Mouse (Mus musculus): ENCODE data around the gene Mlst8. TPM values are rescaled to one million over a fixed set of nuclear protein-coding genes. Genes with fewer than 3 reads are reported as not detected.
A peak's percentile ranks its signal among the peaks of the same experiment; 100 is the strongest.
"Not testable (repeated sequence)": the region's sequence is repeated elsewhere in the genome, so short reads cannot be mapped to it uniquely, and the experiment has no call there.

Mlst8 gene
- polyA plus RNA-seq, 1 experiment from 2014 or later = 33.1 TPM

GRCm38 (mm10) chr17:24473612-24474275 is 5.1 kb downstream of the Mlst8 start, which contains the start of gene Bricd5:
Gene Bricd5 (plus strand): TSS chr17:24473884.
- no peak within 1 kb of the TSS for H3K9ac ChIP-seq (replicated peaks)
- peak within 1 kb of the TSS; percentile 0; the same call in 1 of the 2 replicates for H3K4me3 ChIP-seq (replicated peaks)
- H3K36me3 ChIP-seq = peaks cover 37% of the 10 kb centered on the region
- no peak for ATAC-seq (ENCODE audit: low FRiP score)
- H3K4me2 ChIP-seq = peak within 1 kb of the TSS; percentile 99
- H3K27me3 ChIP-seq (replicated peaks) = no peaks in the 10 kb centered on the region
- H3K9me3 ChIP-seq (replicated peaks) = no peaks in the 10 kb centered on the region
- 77% methylated on average over 6 of the region's 6 CpGs for WGBS
- H3K27ac ChIP-seq (replicated peaks) = peak within 1 kb of the TSS; percentile 6; the same call in 1 of the 2 replicates
- peaks cover 62% of the 10 kb centered on the region for H3K4me1 ChIP-seq

- no peaks in the 10 kb centered on the region for H3K27me3 ChIP-seq (replicated peaks)
- H3K9ac ChIP-seq (replicated peaks) = no peak overlapping the region
- no peaks in the 10 kb centered on the region for H3K9me3 ChIP-seq (replicated peaks)
- 57% methylated on average over 4 of the region's 4 CpGs for WGBS
- peaks cover 52% of the 10 kb centered on the region for H3K4me1 ChIP-seq
- H3K4me3 ChIP-seq (replicated peaks) = peak overlapping the region; percentile 92
- H3K27ac ChIP-seq (replicated peaks) = no peak overlapping the region
- no peak for ATAC-seq (ENCODE audit: low FRiP score)
- peak overlapping the region; percentile 99 for H3K4me2 ChIP-seq
- H3K36me3 ChIP-seq = peaks cover 37% of the 10 kb centered on the region
Observed at GRCm38 (mm10) chr17:24472512-24472911, 6.4 kb downstream of the Mlst8 start.

GRCm38 (mm10) chr17:24470701-24471527 is 8.0 kb downstream of the Mlst8 start:
- H3K36me3 ChIP-seq = peaks cover 21% of the 10 kb centered on the region
- H3K27ac ChIP-seq (replicated peaks) = peak overlapping the region; percentile 91
- H3K4me3 ChIP-seq (replicated peaks) = peak overlapping the region; percentile 92
- no peaks in the 10 kb centered on the region for H3K9me3 ChIP-seq (replicated peaks)
- H3K9ac ChIP-seq (replicated peaks) = peak overlapping the region; percentile 92
- peaks cover 43% of the 10 kb centered on the region for H3K4me1 ChIP-seq
- ATAC-seq (ENCODE audit: low FRiP score) = peak; percentile 21
- under 1% methylated on average over 68 of the region's 68 CpGs for WGBS
- H3K4me2 ChIP-seq = peak overlapping the region; percentile 99
- H3K27me3 ChIP-seq (replicated peaks) = no peaks in the 10 kb centered on the region

GRCm38 (mm10) chr17:24469910-24470602 is 8.8 kb downstream of the Mlst8 start, which contains the start of the genes E4f1 and Pgp:
Gene E4f1 (minus strand): TSS chr17:24470313.
Gene Pgp (plus strand): TSS chr17:24470392.
- Histone ChIP-seq H3K27ac (replicated peaks) (peak within 1 kb of the TSS; percentile 91), H3K4me2 (peak within 1 kb of the TSS; percentile 99), H3K9ac (replicated peaks) (peak within 1 kb of the TSS; percentile 92), H3K4me1 (peaks cover 42% of the 10 kb centered on the region), H3K4me3 (replicated peaks) (peak within 1 kb of the TSS; percentile 92), H3K27me3 (replicated peaks) (no peaks in the 10 kb centered on the region), H3K9me3 (replicated peaks) (no peaks in the 10 kb centered on the region), H3K36me3 (peaks cover 13% of the 10 kb centered on the region)
- ATAC-seq (ENCODE audit: low FRiP score) = peak; percentile 96
- WGBS = under 1% methylated on average over 57 of the region's 75 CpGs

- Histone ChIP-seq H3K36me3 (peaks cover 10% of the 10 kb centered on the region; the same call in 1 of the 2 replicates), H3K4me2 (peak overlapping the region; percentile 99), H3K27ac (replicated peaks) (peak overlapping the region; percentile 91), H3K4me3 (replicated peaks) (peak overlapping the region; percentile 92), H3K9me3 (replicated peaks) (no peaks in the 10 kb centered on the region), H3K4me1 (peaks cover 37% of the 10 kb centered on the region), H3K27me3 (replicated peaks) (no peaks in the 10 kb centered on the region), H3K9ac (replicated peaks) (peak overlapping the region; percentile 92)
- WGBS = 16% methylated on average over 7 of the region's 7 CpGs
- no peak; the same call in 1 of the 2 replicates for ATAC-seq (ENCODE audit: low FRiP score)
Observed at GRCm38 (mm10) chr17:24469336-24469909, 9.5 kb downstream of the Mlst8 start.

GRCm38 (mm10) chr17:24468636-24469246 is 10.1 kb downstream of the Mlst8 start:
- Histone ChIP-seq H3K9ac (replicated peaks) (no peak overlapping the region), H3K4me1 (peaks cover 31% of the 10 kb centered on the region), H3K9me3 (replicated peaks) (no peaks in the 10 kb centered on the region), H3K4me3 (replicated peaks) (no peak overlapping the region), H3K27ac (replicated peaks) (no peak overlapping the region), H3K4me2 (no peak overlapping the region), H3K36me3 (peaks cover 6% of the 10 kb centered on the region; the same call in 1 of the 2 replicates), H3K27me3 (replicated peaks) (no peaks in the 10 kb centered on the region)
- ATAC-seq (ENCODE audit: low FRiP score) = no peak
- WGBS = 86% methylated on average over 5 of the region's 5 CpGs

- WGBS = 59% methylated on average over 6 of the region's 6 CpGs
- H3K27me3 ChIP-seq (replicated peaks) = no peaks in the 10 kb centered on the region
Observed at GRCm38 (mm10) chr17:24463374-24464133, 15.3 kb downstream of the Mlst8 start.

GRCm38 (mm10) chr17:24462932-24463331 is 15.9 kb downstream of the Mlst8 start:
- H3K36me3 ChIP-seq = no peaks in the 10 kb centered on the region
- no peaks in the 10 kb centered on the region for H3K4me1 ChIP-seq
- WGBS = 86% methylated on average over 1 of the region's 1 CpGs
- H3K9ac ChIP-seq (replicated peaks) = no peak overlapping the region
- no peak overlapping the region for H3K4me2 ChIP-seq
- no peak for ATAC-seq (ENCODE audit: low FRiP score)
- no peaks in the 10 kb centered on the region for H3K27me3 ChIP-seq (replicated peaks)
- no peak overlapping the region for H3K4me3 ChIP-seq (replicated peaks)
- no peaks in the 10 kb centered on the region for H3K9me3 ChIP-seq (replicated peaks)
- H3K27ac ChIP-seq (replicated peaks) = no peak overlapping the region

More at GRCm38 (mm10) chr17:24463374-24464133, 15.3 kb downstream of the Mlst8 start:
- Histone ChIP-seq H3K4me3 (replicated peaks) (no peak overlapping the region), H3K36me3 (no peaks in the 10 kb centered on the region), H3K27ac (replicated peaks) (no peak overlapping the region), H3K4me1 (no peaks in the 10 kb centered on the region), H3K4me2 (no peak overlapping the region), H3K9ac (replicated peaks) (no peak overlapping the region), H3K9me3 (replicated peaks) (no peaks in the 10 kb centered on the region)
- no peak for ATAC-seq (ENCODE audit: low FRiP score)

- WGBS = 66% methylated on average over 2 of the region's 2 CpGs
- no peak overlapping the region for H3K9ac ChIP-seq (replicated peaks)
- no peaks in the 10 kb centered on the region for H3K27me3 ChIP-seq (replicated peaks)
- H3K4me1 ChIP-seq = no peaks in the 10 kb centered on the region
- H3K36me3 ChIP-seq = no peaks in the 10 kb centered on the region
- no peak overlapping the region for H3K4me2 ChIP-seq
- no peak for ATAC-seq (ENCODE audit: low FRiP score)
- H3K4me3 ChIP-seq (replicated peaks) = no peak overlapping the region
- no peak overlapping the region for H3K27ac ChIP-seq (replicated peaks)
- no peaks in the 10 kb centered on the region for H3K9me3 ChIP-seq (replicated peaks)
Observed at GRCm38 (mm10) chr17:24461580-24461979, 17.3 kb downstream of the Mlst8 start.

- Histone ChIP-seq H3K27ac (replicated peaks) (peak overlapping the region; percentile 48), H3K4me3 (replicated peaks) (peak overlapping the region; percentile 72), H3K4me2 (peak overlapping the region; percentile 67), H3K4me1 (peaks cover 39% of the 10 kb centered on the region)
- not testable (repeated sequence) for H3K36me3 ChIP-seq; H3K27me3 ChIP-seq (replicated peaks); H3K9ac ChIP-seq (replicated peaks); H3K9me3 ChIP-seq (replicated peaks)
- peak; percentile 23 for ATAC-seq (ENCODE audit: low FRiP score)
- WGBS = 51% methylated on average over 10 of the region's 10 CpGs
Observed at GRCm38 (mm10) chr17:24455523-24456206, 23.2 kb downstream of the Mlst8 start.
